Mouse (Mus musculus): Measurements from ENCODE around the gene Lipi. TPM values are rescaled to one million over a fixed set of nuclear protein-coding genes. Genes with fewer than 3 reads are reported as not detected.

Lipi gene
- polyA plus RNA-seq, 1 experiment from 2014 or later = 0.13 TPM

- H3K36me3 ChIP-seq = no peaks in the 10 kb centered on the region
- 78% methylated on average over 7 of the region's 7 CpGs for WGBS
- no peak overlapping the region for H3K4me3 ChIP-seq
- H3K4me1 ChIP-seq = no peaks in the 10 kb centered on the region
- ATAC-seq (ENCODE audit: low FRiP score, low read depth) = no peak
- H3K4me2 ChIP-seq (replicated peaks) = no peak overlapping the region
- no peak overlapping the region for H3K27ac ChIP-seq
- H3K9ac ChIP-seq = no peak overlapping the region
- H3K27me3 ChIP-seq = no peaks in the 10 kb centered on the region
- no peaks in the 10 kb centered on the region for H3K9me3 ChIP-seq
Measured at GRCm38 (mm10) chr16:75537784-75538565, 47.9 kb downstream of the Lipi start.

GRCm38 (mm10) chr16:75531705-75532104 lies 54.2 kb downstream of the Lipi start:
- Histone ChIP-seq H3K9me3 (no peaks in the 10 kb centered on the region), H3K4me1 (no peaks in the 10 kb centered on the region), H3K27me3 (no peaks in the 10 kb centered on the region), H3K4me2 (replicated peaks) (no peak overlapping the region), H3K36me3 (no peaks in the 10 kb centered on the region), H3K4me3 (no peak overlapping the region), H3K9ac (no peak overlapping the region), H3K27ac (no peak overlapping the region)
- 20% methylated on average over 1 of the region's 1 CpGs for WGBS
- ATAC-seq (ENCODE audit: low FRiP score, low read depth) = no peak

- no peak overlapping the region for H3K4me2 ChIP-seq (replicated peaks)
- H3K36me3 ChIP-seq = no peaks in the 10 kb centered on the region
- no peak overlapping the region for H3K9ac ChIP-seq
- no peaks in the 10 kb centered on the region for H3K27me3 ChIP-seq
- no peaks in the 10 kb centered on the region for H3K4me1 ChIP-seq
- H3K27ac ChIP-seq = no peak overlapping the region
- 89% methylated on average over 4 of the region's 4 CpGs for WGBS
- no peaks in the 10 kb centered on the region for H3K9me3 ChIP-seq
- ATAC-seq (ENCODE audit: low FRiP score, low read depth) = no peak
- H3K4me3 ChIP-seq = no peak overlapping the region
Measured at GRCm38 (mm10) chr16:75496568-75496967, 89.3 kb downstream of the Lipi start.

Other genes starting within 250 kb of the Lipi start
- gene Rbm11, start 6.8 kb upstream of the Lipi start, polyA plus RNA-seq (2015; fragmentation: Nextera tagmentation; extraction: Ambion mirVana) = 0.38 and 0.65 TPM in 2 replicates
- gene Hspa13, start 181.0 kb upstream of the Lipi start, polyA plus RNA-seq (2015; fragmentation: Nextera tagmentation; extraction: Ambion mirVana) = 38.1 and 41.3 TPM in 2 replicates

Measured in limb, embryonic 13.5 days (tissue).